Mouse (Mus musculus): Measurements from ENCODE around the gene Mapk8ip2.

DNA sequence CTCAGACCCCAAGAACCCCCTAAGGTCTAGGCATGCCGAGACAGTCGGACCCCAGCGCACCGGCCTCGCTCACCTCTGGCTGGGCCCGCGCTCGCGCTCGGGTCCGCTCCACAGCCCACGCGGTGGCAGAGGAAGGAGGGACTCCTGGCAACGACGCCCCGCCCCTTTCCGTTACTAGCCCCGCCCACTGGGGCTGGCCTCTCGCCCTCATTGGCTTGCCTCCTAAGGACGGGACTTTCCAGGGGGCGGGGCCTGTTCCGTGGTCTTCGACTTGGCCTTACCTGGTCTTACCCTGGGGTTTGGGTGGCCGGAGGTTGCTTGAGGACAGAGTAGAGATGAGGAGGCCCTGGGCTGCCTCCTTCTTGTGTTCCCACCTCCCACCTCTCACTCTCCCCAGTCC, 43.6 kb upstream of the Mapk8ip2 start, which contains the start of gene Syce3:
- TF ChIP-seq POLR2A (IDR thresholded peaks at IDR 0.05; ENCODE audit: borderline replicate concordance, control insufficient read depth, low read depth, low read length) (no peak), CTCF (IDR thresholded peaks at IDR 0.05; ENCODE audit: control insufficient read depth, insufficient read depth, low read length) (no peak)

Data from bone marrow, adult 2 months (tissue).